Mouse (Mus musculus) midbrain, embryonic 14.5 days (tissue): ENCODE measurements at regions not wholly inside any gene's neighbourhood (a gene's known extent, or its start where the extent isn't known, plus 50 kb on each side); places are given as distances from the start of the nearest gene placed in this dataset.

Experiments used
- ATAC-seq: fragments of 200-750 bp; cut with Nextera tagmentation; 2 replicates; pipeline ENCODE4 v1.8.0; 2017; ENCODE audit warnings: moderate number of reproducible peaks, moderate library complexity; ENCODE audit not compliant: low FRiP score, low TSS enrichment
- DNase-seq: peaks from one replicate; pipeline ENCODE4 v3.0.0-alpha.2; 2015
- H3K27ac ChIP-seq: fragments of 300-500 bp; sonication (generic); replicated peaks from 2 replicates; pipeline ENCODE4 v1.5.1; 2014; ENCODE audit warnings: mild to moderate bottlenecking, low read depth, low read length, moderate library complexity
- H3K27me3 ChIP-seq: fragments of 300-500 bp; sonication (generic); 2 replicates; pipeline ENCODE4 v1.6.1; 2014; ENCODE audit warnings: low read length, control low read depth, mixed read lengths; ENCODE audit not compliant: control insufficient read depth, insufficient read depth
- H3K36me3 ChIP-seq: fragments of 300-500 bp; sonication (generic); 2 replicates; pipeline ENCODE4 v1.6.1; 2014; ENCODE audit warnings: low read length, control low read depth; ENCODE audit not compliant: control insufficient read depth, insufficient read depth
- H3K4me1 ChIP-seq: fragments of 300-500 bp; sonication (generic); 2 replicates; pipeline ENCODE4 v1.6.1; 2014; ENCODE audit warnings: mild to moderate bottlenecking, antibody characterized with exemption, low read length, control low read depth; ENCODE audit not compliant: control insufficient read depth, insufficient read depth
- H3K4me2 ChIP-seq: fragments of 300-500 bp; sonication (generic); 2 replicates; pipeline ENCODE4 v1.6.1; 2014; ENCODE audit warnings: mild to moderate bottlenecking, low read length, moderate library complexity
- H3K4me3 ChIP-seq: fragments of 300-500 bp; sonication (generic); replicated peaks from 2 replicates; pipeline ENCODE4 v1.5.1; 2014; ENCODE audit warnings: low read depth, low read length
- H3K9ac ChIP-seq: fragments of 300-500 bp; sonication (generic); replicated peaks from 2 replicates; pipeline ENCODE4 v1.6.1; 2014; ENCODE audit warnings: mild to moderate bottlenecking, low read length, moderate library complexity
- H3K9me3 ChIP-seq: fragments of 300-500 bp; sonication (generic); 2 replicates; pipeline ENCODE4 v1.6.1; 2016; ENCODE audit warnings: low read length, control low read depth, mixed read lengths; ENCODE audit not compliant: control insufficient read depth
- WGBS: fragments of 180-500 bp; shearing (Covaris S2); extraction: QIAGEN DNeasy Blood & Tissue Kit; methylation state at CpG from one replicate; pipeline ENCODE4 v1.1.7; 2014; 5-methylcytosine and 5-hydroxymethylcytosine counted together

DNA sequence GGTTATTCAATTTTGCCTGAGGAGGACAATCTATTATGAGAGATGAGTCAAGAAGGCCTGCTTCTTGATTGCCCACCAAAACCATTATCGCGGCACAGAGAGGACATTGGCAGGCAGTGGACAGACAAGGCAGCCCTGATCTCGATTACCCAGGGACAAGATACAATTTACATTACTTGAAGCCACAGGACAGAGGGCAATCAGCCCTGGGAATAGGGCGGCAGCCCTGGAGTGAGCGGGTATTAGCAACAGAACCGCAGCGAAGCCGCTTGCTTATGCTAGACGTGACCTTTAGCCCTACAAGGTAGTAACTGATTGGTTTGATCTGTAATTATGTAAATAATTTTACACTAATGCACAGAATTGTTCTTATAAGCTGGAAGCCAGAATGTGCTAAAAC, 586.0 kb upstream of the Pitx2 start:
- no peak overlapping the region for H3K4me2 ChIP-seq
- ATAC-seq (0 out of 2 replicates have a peak, but pooled peaks have one; percentile 8), DNase-seq (peak; percentile 19)
- H3K27ac ChIP-seq, result no peak overlapping the region
- no peak overlapping the region for H3K4me3 ChIP-seq
- H3K9ac ChIP-seq, result no peak overlapping the region
- no peaks in the 10 kb centered on the region for H3K27me3 ChIP-seq
- no peaks in the 10 kb centered on the region for H3K36me3 ChIP-seq
- no peaks in the 10 kb centered on the region for H3K9me3 ChIP-seq
- 74% methylated on average over 9 of the region's 9 CpGs for WGBS
- no peaks in the 10 kb centered on the region for H3K4me1 ChIP-seq

DNA sequence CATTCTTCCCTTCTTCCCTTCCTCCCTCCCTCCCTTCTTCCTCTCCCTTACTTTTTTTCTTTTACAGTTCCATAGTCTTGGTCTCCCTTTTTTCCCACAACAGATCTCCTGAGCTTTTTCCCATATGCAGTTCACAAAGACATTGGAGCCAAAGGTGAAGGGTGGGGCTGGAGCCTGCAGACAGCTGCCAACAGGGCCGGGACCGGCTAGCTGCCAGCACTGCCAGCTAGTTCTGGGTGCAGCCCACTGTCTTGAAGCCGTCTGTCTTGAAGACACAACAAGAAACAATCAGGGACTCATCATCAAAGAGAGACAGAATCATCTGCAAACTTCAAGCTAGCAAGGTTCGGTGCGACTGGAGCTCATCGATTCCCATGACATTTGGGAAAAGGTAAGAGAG, 588.9 kb upstream of the Pitx2 start:
- Histone ChIP-seq H3K36me3 (no peaks in the 10 kb centered on the region), H3K4me1 (no peaks in the 10 kb centered on the region), H3K9ac (no peak overlapping the region), H3K27ac (no peak overlapping the region), H3K9me3 (no peaks in the 10 kb centered on the region), H3K4me3 (no peak overlapping the region), H3K4me2 (no peak overlapping the region), H3K27me3 (no peaks in the 10 kb centered on the region)
- whole genome bisulfite sequencing, result 89% methylated on average over 6 of the region's 6 CpGs
- ATAC-seq (no peak), DNase-seq (no peak)

DNA sequence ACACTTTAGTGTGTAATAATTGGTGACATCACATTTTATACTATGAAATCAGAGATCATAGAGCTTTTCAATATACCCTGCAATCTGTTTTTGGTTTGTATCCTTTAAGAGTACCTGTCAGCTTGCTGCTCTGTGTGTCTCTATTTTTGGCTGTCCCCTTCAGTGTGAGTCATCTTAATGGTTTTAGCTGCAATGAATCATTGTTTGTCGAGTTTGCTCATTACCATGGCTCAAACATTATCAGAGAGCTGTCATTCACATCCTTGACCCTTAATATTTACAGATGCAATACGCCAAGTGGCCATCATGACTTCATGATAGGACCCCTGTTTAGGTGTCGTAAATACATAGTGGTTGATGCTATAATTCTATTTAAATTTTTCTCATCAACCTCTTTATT, 591.0 kb upstream of the Pitx2 start:
- Histone ChIP-seq H3K36me3 (no peaks in the 10 kb centered on the region), H3K4me3 (no peak overlapping the region), H3K27ac (no peak overlapping the region), H3K9me3 (no peaks in the 10 kb centered on the region), H3K27me3 (no peaks in the 10 kb centered on the region), H3K4me1 (no peaks in the 10 kb centered on the region), H3K4me2 (no peak overlapping the region), H3K9ac (no peak overlapping the region)
- ATAC-seq (no peak), DNase-seq (no peak)
- 87% methylated on average over 3 of the region's 3 CpGs for WGBS

DNA sequence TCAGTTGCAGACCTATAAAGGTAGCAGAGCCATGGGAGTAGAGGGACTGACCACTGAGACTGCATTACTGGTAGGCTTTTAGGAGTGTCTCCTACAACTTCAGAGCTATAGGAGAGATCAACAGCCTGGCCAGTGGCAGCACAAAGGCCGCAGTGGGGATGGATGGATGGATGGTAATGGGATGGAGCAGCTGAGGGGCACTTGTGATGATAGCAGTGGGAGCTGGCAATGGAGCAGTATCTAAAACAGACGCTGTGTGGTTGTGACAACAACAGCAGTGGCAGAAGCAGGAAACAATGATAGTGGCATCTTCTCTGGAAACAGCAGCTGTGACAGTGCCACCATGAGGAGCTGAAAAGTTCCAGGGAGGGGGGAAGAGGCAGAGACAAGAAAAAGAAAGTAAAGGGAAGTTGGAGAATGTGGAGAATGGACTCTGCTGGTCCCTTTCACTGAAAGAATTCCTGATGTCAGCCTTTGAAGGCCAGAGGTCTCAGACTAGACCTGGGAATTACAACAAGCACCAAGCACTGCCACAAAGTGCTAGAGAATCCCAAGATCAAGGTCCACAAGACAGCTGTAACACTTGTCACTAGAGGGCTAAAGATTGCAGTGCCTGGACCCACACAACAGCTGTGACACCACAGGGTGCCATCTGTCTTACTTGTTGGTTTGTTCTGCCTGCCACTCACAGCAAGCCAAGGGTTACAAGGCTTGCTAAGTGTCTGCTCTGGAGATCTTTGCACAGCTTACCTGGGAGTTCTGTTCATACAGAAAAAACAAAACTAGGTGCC, 624.1 kb upstream of the Pitx2 start:
- Histone ChIP-seq H3K36me3 (no peaks in the 10 kb centered on the region), H3K27me3 (no peaks in the 10 kb centered on the region), H3K27ac (no peak overlapping the region), H3K9ac (no peak overlapping the region), H3K4me3 (no peak overlapping the region), H3K4me2 (no peak overlapping the region), H3K4me1 (no peaks in the 10 kb centered on the region), H3K9me3 (no peaks in the 10 kb centered on the region)
- no peak for DNase-seq
- WGBS, result 85% methylated on average over 2 of the region's 2 CpGs
- no peak for ATAC-seq

DNA sequence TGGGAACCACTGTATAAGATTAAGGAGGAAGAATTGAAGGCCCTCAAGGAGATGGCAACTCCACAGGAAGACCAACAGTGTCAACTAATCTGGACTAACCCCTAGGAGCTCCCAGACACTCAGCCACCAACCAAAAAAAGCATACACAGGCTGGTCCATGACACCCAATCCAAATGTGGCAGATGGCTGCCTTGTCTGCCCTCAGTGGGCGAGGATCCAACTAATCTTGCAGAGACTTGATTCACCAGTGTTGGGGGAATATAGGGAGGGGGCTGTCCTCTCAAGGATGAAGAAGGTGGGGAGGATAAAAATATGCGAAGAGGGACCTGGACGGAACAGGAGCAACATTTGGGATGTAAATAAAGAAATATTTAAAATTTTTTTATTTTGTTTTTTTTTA, 629.1 kb upstream of the Pitx2 start:
- DNase-seq, result no peak
- 94% methylated on average over 3 of the region's 3 CpGs for WGBS
- Histone ChIP-seq H3K4me1 (no peaks in the 10 kb centered on the region), H3K27ac (no peak overlapping the region), H3K27me3 (no peaks in the 10 kb centered on the region), H3K9me3 (no peaks in the 10 kb centered on the region), H3K36me3 (no peaks in the 10 kb centered on the region), H3K4me2 (no peak overlapping the region), H3K9ac (no peak overlapping the region), H3K4me3 (no peak overlapping the region)
- ATAC-seq, result no peak

DNA sequence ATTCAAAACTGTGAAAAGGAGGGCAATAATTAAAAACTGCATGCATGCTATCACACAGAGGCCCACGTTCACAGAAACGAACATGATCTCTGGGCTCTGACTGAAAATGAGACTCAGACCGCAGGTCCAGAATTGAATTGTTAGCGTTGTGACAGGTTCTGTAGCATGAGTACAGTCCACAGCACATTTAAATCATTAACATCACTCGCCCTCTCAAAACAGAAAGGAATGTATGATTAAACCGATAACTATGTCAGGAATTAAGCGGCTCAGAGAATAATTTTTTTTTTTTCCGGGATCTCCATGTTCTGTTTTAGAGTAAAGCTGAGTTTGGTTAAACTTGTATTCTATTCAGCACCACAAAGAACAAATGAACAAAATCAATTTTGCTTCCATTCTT, 634.3 kb upstream of the Pitx2 start:
- Histone ChIP-seq H3K4me3 (no peak overlapping the region), H3K9ac (no peak overlapping the region), H3K4me1 (no peaks in the 10 kb centered on the region), H3K9me3 (no peaks in the 10 kb centered on the region), H3K4me2 (no peak overlapping the region), H3K27ac (no peak overlapping the region), H3K36me3 (no peaks in the 10 kb centered on the region), H3K27me3 (no peaks in the 10 kb centered on the region)
- no peak for ATAC-seq
- no peak for DNase-seq
- WGBS, result 81% methylated on average over 8 of the region's 8 CpGs

DNA sequence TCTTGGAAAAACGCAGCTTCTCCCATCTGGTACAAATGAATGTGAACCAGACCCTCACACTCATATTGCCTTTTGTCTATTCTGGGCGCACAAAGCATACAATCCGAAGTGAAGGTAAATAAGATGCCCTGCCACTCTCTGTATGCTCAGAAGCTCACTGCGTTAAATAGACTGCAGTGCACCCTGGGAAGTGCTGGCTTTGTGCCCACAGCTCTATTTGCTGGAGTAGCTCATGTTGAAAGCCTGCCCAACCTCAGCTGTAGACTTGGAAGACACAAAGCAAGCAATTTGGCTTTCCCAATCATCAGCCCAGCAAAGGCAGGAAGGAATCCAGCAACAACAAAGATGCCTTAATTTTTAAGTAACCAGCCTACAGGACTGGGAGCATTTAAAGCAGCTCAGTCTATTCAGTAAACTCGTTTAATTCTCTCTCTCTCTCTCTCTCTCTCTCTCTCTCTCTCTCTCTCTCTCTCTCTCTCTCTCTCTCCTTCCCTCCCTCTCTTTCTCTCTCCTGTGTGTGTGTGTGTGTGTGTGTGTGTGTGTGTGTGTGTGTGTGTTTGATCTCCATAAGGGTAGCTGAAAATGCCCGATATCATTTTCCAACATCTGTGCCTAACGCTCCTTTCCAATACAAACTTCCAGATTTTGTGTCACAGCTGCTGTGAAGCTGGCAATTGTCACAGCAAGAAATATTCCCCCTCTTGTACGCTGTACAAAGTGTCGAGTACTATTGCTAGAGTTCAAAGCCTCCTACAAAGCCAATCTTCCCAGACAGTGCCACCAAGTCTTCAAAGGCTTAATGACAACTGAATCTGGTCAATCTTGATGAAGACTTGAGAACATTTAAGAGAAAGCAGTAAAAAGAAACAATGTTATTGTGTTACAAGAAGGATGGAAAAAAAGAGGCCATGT, 650.5 kb upstream of the Fam241a start:
- Histone ChIP-seq H3K9me3 (no peaks in the 10 kb centered on the region), H3K27me3 (no peaks in the 10 kb centered on the region), H3K4me2 (no peak overlapping the region), H3K36me3 (no peaks in the 10 kb centered on the region), H3K27ac (peak overlapping the region; percentile 60), H3K4me1 (peaks cover 7% of the 10 kb centered on the region; the same call in 1 of the 2 replicates), H3K4me3 (no peak overlapping the region), H3K9ac (no peak overlapping the region)
- DNase-seq (peak; percentile 90), ATAC-seq (peak; percentile 90)
- 45% methylated on average over 9 of the region's 9 CpGs for WGBS

DNA sequence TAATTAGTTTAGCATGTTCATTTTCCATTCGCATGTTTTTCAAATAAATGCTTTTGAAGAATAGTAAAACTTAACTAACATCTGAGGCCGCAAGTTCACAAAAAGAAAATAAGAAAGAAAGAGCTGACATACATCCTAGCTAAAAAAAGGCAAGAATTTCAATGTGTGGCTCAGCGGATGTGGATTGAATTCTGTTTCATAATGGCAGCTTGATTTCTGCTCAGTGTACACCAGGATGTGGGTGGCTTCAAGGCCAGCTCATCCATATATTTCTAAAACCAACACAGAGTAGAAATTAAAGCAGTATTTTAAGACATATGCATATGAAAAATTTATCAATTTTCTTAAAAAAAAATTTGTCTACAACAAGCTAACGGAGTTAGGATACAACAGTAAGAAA, 629.3 kb upstream of the Fam241a start:
- no peak overlapping the region for H3K27ac ChIP-seq
- H3K36me3 ChIP-seq, result no peaks in the 10 kb centered on the region
- ATAC-seq (no peak), DNase-seq (no peak)
- no peak overlapping the region for H3K9ac ChIP-seq
- peaks cover 3% of the 10 kb centered on the region; the same call in 1 of the 2 replicates for H3K4me1 ChIP-seq
- no peak overlapping the region for H3K4me2 ChIP-seq
- no peaks in the 10 kb centered on the region for H3K9me3 ChIP-seq
- 93% methylated on average over 4 of the region's 4 CpGs for WGBS
- H3K4me3 ChIP-seq, result no peak overlapping the region
- H3K27me3 ChIP-seq, result no peaks in the 10 kb centered on the region
